Comparison of ENCODE assay signal across 8 mouse cellular contexts in the genomic region with DNA sequence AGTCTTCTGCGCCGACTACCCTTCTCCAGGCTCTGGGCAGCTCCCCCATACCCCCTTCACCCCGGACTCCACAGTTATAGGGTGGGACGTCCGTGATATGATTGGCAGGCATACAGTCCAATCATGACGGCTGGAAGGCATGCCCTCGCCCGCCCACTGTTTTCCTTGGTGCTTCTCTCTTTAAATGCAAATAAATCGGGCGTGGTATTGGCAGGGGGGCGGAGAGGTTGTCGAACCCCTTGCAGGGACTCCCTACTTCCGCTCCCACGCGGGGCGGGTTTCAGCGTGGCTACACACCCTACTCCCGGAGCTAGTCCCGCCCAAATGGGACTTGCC. TPM values are rescaled to one million over a fixed set of nuclear protein-coding genes. Genes with fewer than 3 reads are reported as not detected.
DNase-seq lines count a peak whose midpoint lies in the region; ATAC-seq lines count a peak whose summit lies in the region.

A gene (minus strand): TSS at position 97 of the 336 bp plus-strand sequence.

- peak within 1 kb of the TSS; percentile 75 for H3K9ac ChIP-seq in hindbrain, embryonic 14.5 days

- 6% methylated on average over 19 of the region's 19 CpGs for WGBS in hindbrain, embryonic 14.5 days

- H3K4me2 ChIP-seq in hindbrain, embryonic 14.5 days (replicated peaks), result peak within 1 kb of the TSS; percentile 65

- no peaks in the 10 kb centered on the region for H3K36me3 ChIP-seq in hindbrain, embryonic 14.5 days (replicated peaks; ENCODE audit: control insufficient read depth, insufficient read depth)

- peak within 1 kb of the TSS; percentile 61 for H3K4me3 ChIP-seq in hindbrain, embryonic 14.5 days (replicated peaks; ENCODE audit: low read length)

- peak; percentile 95 for DNase-seq in NIH3T3 (ENCODE audit: low read depth)
- peak; percentile 91 to 93 for DNase-seq in cerebellum, postnatal 10 days
- peak; percentile 87 to 88 for DNase-seq in frontal cortex, postnatal 14 days (ENCODE audit: low spot score in 2 of 2)
- peak; percentile 82 for DNase-seq in hindbrain, embryonic 14.5 days (ENCODE audit: low spot score)
- peak; percentile 88 to 89 for DNase-seq in layer of hippocampus, postnatal 36 days
- DNase-seq in lung, postnatal 36 days, result peak; percentile 97
- peak; percentile 93 for DNase-seq in retina, postnatal 1 day
- DNase-seq in urinary bladder, adult 18-20 months (ENCODE audit: low spot score in 2 of 2), result peak; percentile 74 to 89

- H3K9me3 ChIP-seq in hindbrain, embryonic 14.5 days (ENCODE audit: control insufficient read depth, low read length), result no peaks in the 10 kb centered on the region

- H3K4me1 ChIP-seq in hindbrain, embryonic 14.5 days (replicated peaks; ENCODE audit: control insufficient read depth, insufficient read depth, low read length), result peaks cover 17% of the 10 kb centered on the region; the same call in 1 of the 2 replicates

- no peaks in the 10 kb centered on the region for H3K27me3 ChIP-seq in hindbrain, embryonic 14.5 days (ENCODE audit: control insufficient read depth, insufficient read depth, low read length)

- H3K27ac ChIP-seq in hindbrain, embryonic 14.5 days, result peak within 1 kb of the TSS; percentile 83

- ATAC-seq in hindbrain, embryonic 14.5 days (ENCODE audit: low FRiP score), result peak; percentile 98

RNA-seq across cellular contexts. Expression of the gene that starts here (rescaled TPM):
- polyA plus RNA-seq in hindbrain, embryonic 14.5 days (2014; fragmentation: Nextera tagmentation; extraction: Ambion mirVana), result 11.4 and 11.9 TPM in 2 replicates
- total RNA-seq in layer of hippocampus, postnatal 36 days (2021), result 1 to 10 TPM; 5.3 to 5.8 TPM

Comparison
In these comparisons a context has a peak if more than half of its experiments do, and no peak if none do; other contexts are left out.
1. Peak in every context shown above with its lines: DNase-seq, ATAC-seq, H3K4me3 ChIP-seq and H3K27ac ChIP-seq.